Mouse (Mus musculus): ENCODE measurements around the gene Gm20843.
"Not testable (repeated sequence)": the region's sequence is repeated elsewhere in the genome, so short reads cannot be mapped to it uniquely, and the experiment has no call there.

Gm20843 gene

DNA sequence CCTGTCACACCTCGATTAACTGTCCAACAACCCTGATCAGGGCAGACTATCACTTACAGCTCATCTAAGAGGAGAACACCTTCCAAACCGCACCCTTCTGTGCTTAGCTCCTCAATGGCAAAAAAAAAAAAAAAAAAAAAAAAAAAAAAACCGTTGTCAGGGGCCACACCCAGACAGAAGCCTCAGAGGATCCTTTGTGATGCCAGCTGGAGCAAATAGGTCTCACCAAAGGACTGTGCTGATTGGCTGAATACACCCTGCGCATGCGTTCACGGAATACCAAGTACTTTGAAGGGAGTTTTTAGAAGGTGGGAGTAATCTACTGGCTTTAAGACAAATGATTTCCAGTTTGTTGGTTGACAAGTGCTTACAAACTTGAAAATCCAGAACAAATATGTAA lies at the start of gene Gm20843:
Gene Gm20843 (minus strand): TSS at position 101 of the 400 bp plus-strand sequence.
- DNase-seq (ENCODE audit: low spot score in 2 of 2) = not testable (repeated sequence)

All from spleen, postnatal 4 days (tissue).